Mouse (Mus musculus): Measurements from ENCODE around the gene Cish.

GRCm38 (mm10) chr9:107330791-107331190, 35.0 kb downstream of the Cish start:
- TF ChIP-seq CTCF (IDR thresholded peaks at IDR 0.05; ENCODE audit: low read depth): no peak
- TF ChIP-seq EP300 (IDR thresholded peaks at IDR 0.05; ENCODE audit: low read depth): no peak

All from liver, embryonic 14.5 days (tissue).